Mouse (Mus musculus) testis, adult 2 months (tissue): ENCODE measurements around the gene Dock9.

Experiments used
- CTCF ChIP-seq: fragments of 200-500 bp; IDR thresholded peaks from 2 replicates; pipeline ENCODE4 v1.5.1; 2012; ENCODE audit warnings: low read depth, mild to moderate bottlenecking, inconsistent platforms, low read length, moderate library complexity; ENCODE audit not compliant: control insufficient read depth, insufficient read depth, insufficient replicate concordance
- POLR2A ChIP-seq: fragments of 200-500 bp; IDR thresholded peaks from 2 replicates; pipeline ENCODE4 v1.6.1; 2012; ENCODE audit warnings: low read depth, mild to moderate bottlenecking, inconsistent platforms, low read length, moderate library complexity; ENCODE audit not compliant: control insufficient read depth

DNA sequence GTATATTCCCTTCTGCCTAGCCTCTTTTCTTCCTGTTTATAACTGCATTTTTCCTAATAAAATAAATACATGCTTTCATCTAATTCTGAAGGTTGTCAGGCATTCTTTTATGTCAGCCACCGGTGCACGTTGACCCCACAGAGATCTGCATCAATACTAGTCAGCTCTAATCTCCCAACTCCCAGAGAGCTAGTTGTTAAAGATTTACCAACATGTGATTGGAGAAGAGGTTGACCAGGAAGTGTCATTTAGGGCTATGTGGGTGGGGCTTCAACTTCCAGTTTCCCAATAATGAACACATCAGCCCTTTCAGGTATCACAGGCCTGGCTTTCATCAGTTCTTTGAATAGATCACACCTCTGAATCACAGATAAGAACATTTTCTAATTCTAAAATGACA lies 288.7 kb downstream of the Dock9 start:
- TF ChIP-seq CTCF: no peak
- TF ChIP-seq POLR2A: no peak
